Mouse (Mus musculus) stomach, postnatal 0 days (tissue): ENCODE results near the gene Rhox10.
"Not testable (repeated sequence)": the region's sequence is repeated elsewhere in the genome, so short reads cannot be mapped to it uniquely, and the experiment has no call there.

Source experiments
- CTCF ChIP-seq: IDR thresholded peaks from 2 replicates; pipeline ENCODE4 v1.5.1; 2016; ENCODE audit warnings: antibody characterized with exemption, low read depth, mild to moderate bottlenecking, moderate library complexity
- EP300 ChIP-seq: optimal IDR thresholded peaks from 2 replicates; pipeline ENCODE3; 2016; ENCODE audit warnings: antibody characterized with exemption

DNA sequence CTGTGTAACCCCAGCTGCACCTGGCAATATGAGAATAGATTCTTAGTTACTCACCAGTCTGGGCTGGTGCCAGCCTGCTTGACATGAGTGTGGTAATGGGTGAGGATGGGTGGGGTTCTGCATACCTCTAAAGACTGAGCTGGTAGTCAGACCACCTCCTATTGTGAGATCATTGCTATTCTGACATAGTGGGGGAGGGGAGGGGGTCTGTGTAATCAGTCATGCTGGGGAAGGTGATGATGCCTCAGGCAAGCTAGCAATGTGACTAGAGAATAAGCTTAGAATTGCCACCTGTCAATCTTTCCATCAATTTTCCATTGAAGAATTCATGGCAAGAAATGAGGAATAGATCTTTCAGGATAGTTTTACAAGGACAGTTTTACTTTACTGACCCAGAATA lies 23.3 kb upstream of the Rhox10 start, which contains the start of gene Btg1-ps2:
- TF ChIP-seq CTCF, EP300: not testable (repeated sequence)
